Mouse (Mus musculus): ENCODE results near the gene Ccdc191.

DNA sequence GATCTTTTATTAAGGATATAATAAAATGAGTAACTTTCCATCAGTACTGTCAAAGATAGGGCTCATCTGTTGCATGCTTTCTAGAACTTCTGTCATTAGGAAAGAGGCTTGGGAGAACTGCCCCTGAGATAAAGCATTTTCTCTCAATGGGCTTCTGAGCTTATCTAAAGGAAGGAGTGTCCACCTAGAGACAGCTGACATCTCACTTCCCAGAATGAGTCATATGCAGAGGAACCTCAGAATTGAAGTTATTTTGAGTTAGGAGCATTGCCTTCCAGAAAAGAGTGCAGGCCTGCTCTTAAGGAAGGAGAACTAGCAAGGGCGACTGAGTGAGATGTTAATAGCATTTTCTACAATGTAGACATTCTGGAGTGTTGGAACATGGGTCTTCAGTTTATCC is 48.4 kb upstream of the Ccdc191 start:
- TF ChIP-seq GATA1 (IDR thresholded peaks at IDR 0.05; ENCODE audit: low read length) (no peak), TAL1 (IDR thresholded peaks at IDR 0.05; ENCODE audit: low read length) (no peak)
